Mouse (Mus musculus) C2C12 (cell line): ENCODE results near the gene Apobec3.

Source experiments
- CEBPB ChIP-seq: IDR thresholded peaks from one replicate; pipeline ENCODE4 v1.6.1; 2011; ENCODE audit warnings: low read depth, mild to moderate bottlenecking, control low read depth, moderate library complexity
- CTCF ChIP-seq: IDR thresholded peaks from one replicate; pipeline ENCODE4 v1.5.1; 2011; ENCODE audit not compliant: control insufficient read depth, insufficient read depth, insufficient read length
- MAX ChIP-seq: IDR thresholded peaks from one replicate; pipeline ENCODE4 v1.6.1; 2011; ENCODE audit warnings: mild to moderate bottlenecking, control low read depth
- MYOG ChIP-seq: IDR thresholded peaks from one replicate; pipeline ENCODE4 v1.6.1; 2011; ENCODE audit not compliant: control insufficient read depth, insufficient read length; ENCODE audit errors: extremely low read depth
- USF1 ChIP-seq: IDR thresholded peaks from one replicate; pipeline ENCODE4 v1.6.1; 2011; ENCODE audit warnings: low read depth, mild to moderate bottlenecking, control low read depth, moderate library complexity

DNA sequence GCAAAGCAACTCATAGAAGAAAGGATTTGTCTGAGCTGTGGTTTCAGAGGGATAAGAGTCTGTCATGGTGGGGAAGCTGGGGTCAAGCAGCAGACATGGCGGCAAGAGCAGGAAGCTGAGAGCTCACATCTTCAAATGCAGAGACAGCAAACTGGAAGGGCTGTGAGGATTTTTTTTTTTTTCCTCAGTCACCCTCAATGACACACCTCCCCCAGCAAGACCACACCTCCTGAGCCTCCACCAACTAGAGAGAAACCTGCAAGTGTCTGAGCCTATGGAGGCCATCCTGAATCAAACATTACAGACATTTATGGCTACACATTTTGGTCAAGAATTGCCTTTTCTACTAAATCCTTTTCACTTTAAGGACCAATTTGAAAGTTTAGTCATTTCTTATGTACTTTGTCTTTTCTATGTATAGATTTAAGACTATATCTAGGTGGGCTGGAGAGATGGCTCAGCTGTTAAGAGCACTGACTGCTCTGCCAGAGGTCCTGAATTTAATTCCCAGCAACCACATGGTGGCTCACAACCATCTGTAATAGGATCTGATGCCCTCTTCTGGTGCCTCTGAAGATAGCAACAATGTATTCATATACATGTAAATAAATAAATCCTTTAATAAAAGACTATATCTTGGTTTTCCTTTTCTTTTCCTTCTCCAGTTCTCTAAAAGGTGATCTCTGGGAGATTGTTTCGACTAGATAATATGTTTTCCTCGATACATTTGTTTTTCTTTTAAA is 24.0 kb upstream of the Apobec3 start:
- TF ChIP-seq CTCF (no peak), MAX (no peak), MYOG (no peak), USF1 (no peak), CEBPB (no peak)
